Mouse (Mus musculus): Measurements from ENCODE around the gene Als2cl.

The Als2cl gene

GRCm38 (mm10) chr9:110916786-110917185, 37.1 kb downstream of the Als2cl start, which contains the start of gene Fam240a:
TSS of gene Fam240a (minus strand) at chr9:110916861.
- no peak for DNase-seq (ENCODE audit: low spot score)

GRCm38 (mm10) chr9:110920665-110921419, 41.2 kb downstream of the Als2cl start:
- DNase-seq (ENCODE audit: low spot score), result no peak

- peak; percentile 89 for DNase-seq (ENCODE audit: low spot score)
Measured at GRCm38 (mm10) chr9:110922759-110923158, 43.1 kb downstream of the Als2cl start.

GRCm38 (mm10) chr9:110931573-110931972, 51.9 kb downstream of the Als2cl start:
- no peak for DNase-seq (ENCODE audit: low spot score)

GRCm38 (mm10) chr9:110933850-110934437, 54.3 kb downstream of the Als2cl start:
- no peak for DNase-seq (ENCODE audit: low spot score)

GRCm38 (mm10) chr9:110935941-110936340, 56.3 kb downstream of the Als2cl start:
- no peak for DNase-seq (ENCODE audit: low spot score)

GRCm38 (mm10) chr9:110937506-110938490, 58.1 kb downstream of the Als2cl start:
- DNase-seq (ENCODE audit: low spot score), result peak; percentile 78

GRCm38 (mm10) chr9:110944265-110944664, 64.6 kb downstream of the Als2cl start:
- peak; percentile 43 for DNase-seq (ENCODE audit: low spot score)

GRCm38 (mm10) chr9:110945343-110945742, 65.7 kb downstream of the Als2cl start:
- DNase-seq (ENCODE audit: low spot score), result no peak

GRCm38 (mm10) chr9:110945926-110946325, 66.3 kb downstream of the Als2cl start, which contains the start of gene Tdgf1:
TSS of gene Tdgf1 (minus strand) at chr9:110946158.
- no peak for DNase-seq (ENCODE audit: low spot score)

- DNase-seq (ENCODE audit: low spot score), result peak; percentile 26
Measured at GRCm38 (mm10) chr9:110946548-110947044, 66.9 kb downstream of the Als2cl start.

GRCm38 (mm10) chr9:110947261-110947661, 67.6 kb downstream of the Als2cl start:
- DNase-seq (ENCODE audit: low spot score), result no peak

- DNase-seq (ENCODE audit: low spot score), result no peak
Measured at GRCm38 (mm10) chr9:110947900-110948299, 68.2 kb downstream of the Als2cl start.

- DNase-seq (ENCODE audit: low spot score), result no peak
Measured at GRCm38 (mm10) chr9:110948813-110949310, 69.2 kb downstream of the Als2cl start.

GRCm38 (mm10) chr9:110950109-110950508, 70.4 kb downstream of the Als2cl start:
- DNase-seq (ENCODE audit: low spot score), result no peak

Measured in embryo, embryonic 10 days (tissue).